Mouse (Mus musculus): ENCODE data around the gene Pdgfd.

GRCm38 (mm10) chr9:6406535-6406934 is 238.2 kb downstream of the Pdgfd start:
- no peak for TF ChIP-seq CTCF (IDR thresholded peaks at IDR 0.05; ENCODE audit: low read depth)
- TF ChIP-seq EP300 (IDR thresholded peaks at IDR 0.05; ENCODE audit: low read depth) = no peak

Measured in liver, postnatal 0 days (tissue).